Mouse (Mus musculus) cortical plate, adult 2 months (tissue): ENCODE data around the gene Kdm2b.
A peak's percentile ranks its signal among the peaks of the same experiment; 100 is the strongest.

Experiments
- CTCF ChIP-seq: fragments of 200-500 bp; IDR thresholded peaks from 2 replicates; pipeline ENCODE4 v1.5.1; 2011; ENCODE audit warnings: mild to moderate bottlenecking, control low read depth, low read length; ENCODE audit not compliant: insufficient read depth; ENCODE audit errors: extremely low read depth
- POLR2A ChIP-seq: fragments of 200-500 bp; IDR thresholded peaks from 2 replicates; pipeline ENCODE4 v1.6.1; 2011; ENCODE audit warnings: mild to moderate bottlenecking, low read length, control low read depth; ENCODE audit not compliant: insufficient read depth; ENCODE audit errors: extremely low read depth

GRCm38 (mm10) chr5:122894007-122894637, 95.5 kb downstream of the Kdm2b start:
- TF ChIP-seq CTCF (peak; percentile 52), POLR2A (no peak)
